Mouse (Mus musculus): ENCODE data around the gene Ecm1.

DNA sequence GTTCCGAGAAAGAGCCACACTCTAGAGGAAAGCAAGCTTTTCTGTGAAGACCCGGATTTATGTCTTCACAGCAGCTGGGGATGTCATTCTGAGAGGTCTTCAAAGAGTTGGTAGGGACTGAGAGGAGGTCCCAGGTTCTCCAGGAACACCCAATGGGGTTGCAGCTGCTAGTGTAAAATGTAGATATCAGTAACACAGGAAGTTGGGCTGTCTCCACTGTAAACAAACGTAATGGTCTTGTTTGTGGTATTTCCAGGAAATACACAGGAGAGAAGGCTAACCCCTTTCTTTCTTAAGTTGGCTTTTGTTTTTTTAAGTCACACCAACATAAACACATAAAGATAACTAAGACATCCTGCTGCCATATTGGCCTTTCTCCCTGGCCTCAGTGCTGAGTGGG lies 17.0 kb downstream of the Ecm1 start:
- no peak for TF ChIP-seq GATA1 (IDR thresholded peaks at IDR 0.05; ENCODE audit: low read length)
- TF ChIP-seq TAL1 (IDR thresholded peaks at IDR 0.05; ENCODE audit: low read length), result no peak

Data from erythroblast, embryonic 14.5 days (primary cell).